Mouse (Mus musculus) liver, embryonic 15.5 days (tissue): ENCODE results near the gene Il34. TPM values are rescaled to one million over a fixed set of nuclear protein-coding genes. Genes with fewer than 3 reads are reported as not detected.

Source experiments
- ATAC-seq: fragments of 200-750 bp; cut with Nextera tagmentation; 2 replicates; pipeline ENCODE4 v1.8.0; 2017; ENCODE audit warnings: moderate number of reproducible peaks, mild to moderate bottlenecking, moderate library complexity; ENCODE audit not compliant: insufficient read depth
- H3K27ac ChIP-seq: fragments of 300-500 bp; sonication (generic); replicated peaks from 2 replicates; pipeline ENCODE4 v1.5.1; 2015; ENCODE audit warnings: mild to moderate bottlenecking, inconsistent platforms
- H3K27me3 ChIP-seq: fragments of 300-500 bp; sonication (generic); 2 replicates; pipeline ENCODE4 v1.6.1; 2015; ENCODE audit warnings: mild to moderate bottlenecking, inconsistent platforms
- H3K36me3 ChIP-seq: fragments of 300-500 bp; sonication (generic); replicated peaks from 2 replicates; pipeline ENCODE4 v1.6.1; 2015; ENCODE audit warnings: moderate library complexity, mild to moderate bottlenecking, inconsistent platforms
- H3K4me1 ChIP-seq: fragments of 300-500 bp; sonication (generic); replicated peaks from 2 replicates; pipeline ENCODE4 v1.6.1; 2015; ENCODE audit warnings: inconsistent platforms
- H3K4me2 ChIP-seq: fragments of 300-500 bp; sonication (generic); 2 replicates; pipeline ENCODE4 v1.6.1; 2015; ENCODE audit warnings: moderate library complexity, mild to moderate bottlenecking, inconsistent platforms
- H3K4me3 ChIP-seq: fragments of 300-500 bp; sonication (generic); replicated peaks from 2 replicates; pipeline ENCODE4 v1.5.1; 2015; ENCODE audit warnings: mild to moderate bottlenecking, inconsistent platforms
- H3K9ac ChIP-seq: fragments of 300-500 bp; sonication (generic); 2 replicates; pipeline ENCODE4 v1.6.1; 2015; ENCODE audit warnings: moderate library complexity, mild to moderate bottlenecking, inconsistent platforms
- H3K9me3 ChIP-seq: fragments of 300-500 bp; sonication (generic); replicated peaks from 2 replicates; pipeline ENCODE4 v1.6.1; 2016; ENCODE audit warnings: inconsistent platforms
- WGBS: fragments of 180-500 bp; shearing (Covaris S2); methylation state at CpG from one replicate; pipeline ENCODE4 v1.1.7; 2015; ENCODE audit warnings: mixed read lengths; ENCODE audit not compliant: insufficient replicate concordance; 5-methylcytosine and 5-hydroxymethylcytosine counted together
- polyA plus RNA-seq: library from polyadenylated mRNA; unstranded; fragments of >200 nt; fragmentation: Nextera tagmentation; extraction: Ambion mirVana; gene quantifications from 2 replicates; pipeline ENCODE4 v1.2.1, GENCODE M21; 2015

Gene Il34
- polyA plus RNA-seq, 1 experiment from 2014 or later, result 0.23 TPM

GRCm38 (mm10) chr8:110705391-110706287 is 100.1 kb downstream of the Il34 start:
- no peak overlapping the region for H3K4me3 ChIP-seq
- H3K36me3 ChIP-seq, result peaks cover 7% of the 10 kb centered on the region
- no peak overlapping the region for H3K9ac ChIP-seq
- H3K27me3 ChIP-seq, result no peaks in the 10 kb centered on the region
- no peaks in the 10 kb centered on the region for H3K9me3 ChIP-seq
- 47% methylated on average over 14 of the region's 14 CpGs for WGBS
- ATAC-seq, result no peak; the same call in 1 of the 2 replicates
- no peaks in the 10 kb centered on the region for H3K4me1 ChIP-seq
- no peak overlapping the region for H3K4me2 ChIP-seq
- no peak overlapping the region for H3K27ac ChIP-seq

GRCm38 (mm10) chr8:110704103-110704502 is 101.6 kb downstream of the Il34 start:
- Histone ChIP-seq H3K27me3 (no peaks in the 10 kb centered on the region), H3K27ac (no peak overlapping the region), H3K9ac (no peak overlapping the region), H3K4me2 (no peak overlapping the region), H3K9me3 (no peaks in the 10 kb centered on the region), H3K36me3 (no peaks in the 10 kb centered on the region; the same call in 1 of the 2 replicates), H3K4me1 (no peaks in the 10 kb centered on the region), H3K4me3 (no peak overlapping the region)
- 56% methylated on average over 3 of the region's 3 CpGs for WGBS
- ATAC-seq, result no peak

GRCm38 (mm10) chr8:110703460-110704061 is 102.2 kb downstream of the Il34 start:
- no peaks in the 10 kb centered on the region; the same call in 1 of the 2 replicates for H3K36me3 ChIP-seq
- no peak overlapping the region for H3K4me3 ChIP-seq
- no peak overlapping the region for H3K27ac ChIP-seq
- no peak overlapping the region for H3K9ac ChIP-seq
- WGBS, result 62% methylated on average over 9 of the region's 9 CpGs
- no peaks in the 10 kb centered on the region for H3K4me1 ChIP-seq
- no peak for ATAC-seq
- no peaks in the 10 kb centered on the region for H3K9me3 ChIP-seq
- H3K4me2 ChIP-seq, result no peak overlapping the region
- H3K27me3 ChIP-seq, result no peaks in the 10 kb centered on the region

GRCm38 (mm10) chr8:110702636-110703459 is 102.9 kb downstream of the Il34 start:
- Histone ChIP-seq H3K9ac (no peak overlapping the region), H3K27me3 (no peaks in the 10 kb centered on the region), H3K27ac (no peak overlapping the region), H3K4me3 (no peak overlapping the region), H3K4me1 (no peaks in the 10 kb centered on the region), H3K9me3 (no peaks in the 10 kb centered on the region), H3K36me3 (no peaks in the 10 kb centered on the region; the same call in 1 of the 2 replicates), H3K4me2 (no peak overlapping the region)
- no peak for ATAC-seq
- WGBS, result 62% methylated on average over 9 of the region's 9 CpGs

GRCm38 (mm10) chr8:110700561-110700960 is 105.2 kb downstream of the Il34 start:
- 67% methylated on average over 2 of the region's 2 CpGs for WGBS
- Histone ChIP-seq H3K27me3 (no peaks in the 10 kb centered on the region), H3K27ac (no peak overlapping the region), H3K4me1 (no peaks in the 10 kb centered on the region), H3K4me2 (no peak overlapping the region), H3K36me3 (peaks cover 5% of the 10 kb centered on the region; the same call in 1 of the 2 replicates), H3K4me3 (no peak overlapping the region), H3K9me3 (no peaks in the 10 kb centered on the region), H3K9ac (no peak overlapping the region)
- ATAC-seq, result no peak

GRCm38 (mm10) chr8:110699501-110699900 is 106.2 kb downstream of the Il34 start:
- peaks cover 5% of the 10 kb centered on the region; the same call in 1 of the 2 replicates for H3K36me3 ChIP-seq
- no peak for ATAC-seq
- no peaks in the 10 kb centered on the region for H3K27me3 ChIP-seq
- H3K4me2 ChIP-seq, result no peak overlapping the region
- H3K4me1 ChIP-seq, result no peaks in the 10 kb centered on the region
- no peaks in the 10 kb centered on the region for H3K9me3 ChIP-seq
- H3K4me3 ChIP-seq, result no peak overlapping the region
- H3K27ac ChIP-seq, result no peak overlapping the region
- H3K9ac ChIP-seq, result no peak overlapping the region
- 79% methylated on average over 7 of the region's 7 CpGs for WGBS

GRCm38 (mm10) chr8:110698098-110698497 is 107.6 kb downstream of the Il34 start:
- peaks cover 9% of the 10 kb centered on the region; the same call in 1 of the 2 replicates for H3K36me3 ChIP-seq
- no peaks in the 10 kb centered on the region for H3K9me3 ChIP-seq
- H3K27ac ChIP-seq, result no peak overlapping the region
- no peaks in the 10 kb centered on the region for H3K4me1 ChIP-seq
- H3K9ac ChIP-seq, result no peak overlapping the region
- H3K27me3 ChIP-seq, result no peaks in the 10 kb centered on the region
- H3K4me2 ChIP-seq, result no peak overlapping the region
- H3K4me3 ChIP-seq, result no peak overlapping the region
- WGBS, result 50% methylated on average over 1 of the region's 1 CpGs
- no peak for ATAC-seq

- no peak overlapping the region for H3K27ac ChIP-seq
- H3K4me1 ChIP-seq, result no peaks in the 10 kb centered on the region
- H3K36me3 ChIP-seq, result peaks cover 9% of the 10 kb centered on the region; the same call in 1 of the 2 replicates
- no peaks in the 10 kb centered on the region for H3K27me3 ChIP-seq
- no peak for ATAC-seq
- H3K4me2 ChIP-seq, result no peak overlapping the region
- H3K9me3 ChIP-seq, result no peaks in the 10 kb centered on the region
- H3K9ac ChIP-seq, result no peak overlapping the region
- no peak overlapping the region for H3K4me3 ChIP-seq
- WGBS, result 77% methylated on average over 5 of the region's 5 CpGs
Observed at GRCm38 (mm10) chr8:110697571-110697970, 108.2 kb downstream of the Il34 start.

GRCm38 (mm10) chr8:110696051-110696450 is 109.7 kb downstream of the Il34 start:
- H3K27me3 ChIP-seq, result no peaks in the 10 kb centered on the region
- no peak for ATAC-seq
- WGBS, result 58% methylated on average over 4 of the region's 4 CpGs
- H3K36me3 ChIP-seq, result peaks cover 11% of the 10 kb centered on the region
- H3K27ac ChIP-seq, result no peak overlapping the region
- no peak overlapping the region for H3K4me3 ChIP-seq
- no peak overlapping the region for H3K4me2 ChIP-seq
- H3K9me3 ChIP-seq, result no peaks in the 10 kb centered on the region
- H3K9ac ChIP-seq, result no peak overlapping the region
- H3K4me1 ChIP-seq, result no peaks in the 10 kb centered on the region

GRCm38 (mm10) chr8:110695431-110695830 is 110.3 kb downstream of the Il34 start:
- H3K4me2 ChIP-seq, result no peak overlapping the region
- 71% methylated on average over 5 of the region's 5 CpGs for whole genome bisulfite sequencing
- H3K4me3 ChIP-seq, result no peak overlapping the region
- ATAC-seq, result no peak
- no peaks in the 10 kb centered on the region for H3K4me1 ChIP-seq
- no peaks in the 10 kb centered on the region for H3K9me3 ChIP-seq
- H3K9ac ChIP-seq, result no peak overlapping the region
- no peak overlapping the region for H3K27ac ChIP-seq
- H3K36me3 ChIP-seq, result peaks cover 15% of the 10 kb centered on the region
- no peaks in the 10 kb centered on the region for H3K27me3 ChIP-seq

GRCm38 (mm10) chr8:110694826-110695225 is 110.9 kb downstream of the Il34 start:
- WGBS, result 73% methylated on average over 4 of the region's 4 CpGs
- ATAC-seq, result no peak
- H3K27me3 ChIP-seq, result no peaks in the 10 kb centered on the region
- H3K36me3 ChIP-seq, result peaks cover 15% of the 10 kb centered on the region
- no peaks in the 10 kb centered on the region for H3K4me1 ChIP-seq
- no peak overlapping the region for H3K27ac ChIP-seq
- H3K9ac ChIP-seq, result no peak overlapping the region
- H3K4me3 ChIP-seq, result no peak overlapping the region
- no peak overlapping the region for H3K4me2 ChIP-seq
- no peaks in the 10 kb centered on the region for H3K9me3 ChIP-seq
